In genomic region chr4:143120008-143120407, GRCm38 (mm10) we compare ENCODE assay signal across 12 mouse cellular contexts.
A peak's percentile ranks its signal among the peaks of the same experiment; 100 is the strongest.
DNase-seq lines count a peak whose midpoint lies in the region; ATAC-seq and TF ChIP-seq lines count a peak whose summit lies in the region.
"Had no signal": no experiment of that assay in that cellular context is flagged by ENCODE, and none has a peak within 500 bp of the region (broad histone marks: within the 10 kb centered on the region; RNA-seq: fewer than 3 reads in every experiment).

No protein-coding gene starts in this region.

- no peaks in the 10 kb centered on the region; the same call in 1 of the 2 replicates for H3K27me3 ChIP-seq in heart, embryonic 12.5 days (replicated peaks)
- H3K27me3 ChIP-seq in midbrain, embryonic 13.5 days: no peaks in the 10 kb centered on the region
- H3K27me3 ChIP-seq in midbrain, embryonic 14.5 days (ENCODE audit: control insufficient read depth, insufficient read depth, low read length): no peaks in the 10 kb centered on the region
- H3K27me3 ChIP-seq in cerebellum, adult 2 months (ENCODE audit: control insufficient read depth, insufficient read depth, low read length): no peaks in the 10 kb centered on the region
- H3K27me3 ChIP-seq in intestine, embryonic 15.5 days (replicated peaks): no peaks in the 10 kb centered on the region
- H3K27me3 ChIP-seq: neural tube, embryonic 13.5 days; stomach, embryonic 15.5 days had no signal

- H3K9ac ChIP-seq in heart, embryonic 12.5 days: no peak overlapping the region
- H3K9ac ChIP-seq in midbrain, embryonic 13.5 days (replicated peaks): no peak overlapping the region
- no peak overlapping the region for H3K9ac ChIP-seq in midbrain, embryonic 14.5 days (replicated peaks; ENCODE audit: low read length)
- no peak overlapping the region for H3K9ac ChIP-seq in intestine, embryonic 15.5 days
- H3K9ac ChIP-seq: neural tube, embryonic 13.5 days; stomach, embryonic 15.5 days had no signal

- no peak overlapping the region for H3K4me3 ChIP-seq in heart, embryonic 12.5 days
- H3K4me3 ChIP-seq in midbrain, embryonic 13.5 days (replicated peaks): no peak overlapping the region
- H3K4me3 ChIP-seq in midbrain, embryonic 14.5 days (replicated peaks; ENCODE audit: low read depth, low read length): no peak overlapping the region
- H3K4me3 ChIP-seq in cerebellum, adult 2 months (replicated peaks; ENCODE audit: insufficient read depth, low read depth, low read length): no peak overlapping the region
- H3K4me3 ChIP-seq in intestine, embryonic 15.5 days (replicated peaks): no peak overlapping the region
- H3K4me3 ChIP-seq: neural tube, embryonic 13.5 days; stomach, embryonic 15.5 days had no signal

- no peak overlapping the region for H3K27ac ChIP-seq in heart, embryonic 12.5 days (ENCODE audit: poor library complexity, severe bottlenecking)
- no peak overlapping the region for H3K27ac ChIP-seq in midbrain, embryonic 13.5 days
- H3K27ac ChIP-seq in midbrain, embryonic 14.5 days (replicated peaks; ENCODE audit: low read depth, low read length): no peak overlapping the region
- H3K27ac ChIP-seq in cerebellum, adult 2 months (ENCODE audit: insufficient read depth, low read length): no peak overlapping the region
- H3K27ac ChIP-seq in intestine, embryonic 15.5 days: no peak overlapping the region
- H3K27ac ChIP-seq: neural tube, embryonic 13.5 days; stomach, embryonic 15.5 days had no signal

- DNase-seq in heart, adult 18-20 months: peak; percentile 66 to 69
- no peak for DNase-seq in midbrain, embryonic 14.5 days
- DNase-seq in cerebellum, adult 2 months: peak; percentile 58 to 65
- peak; percentile 31 to 43 for DNase-seq in heart, postnatal 36 days
- no peak for DNase-seq in thymus, postnatal 25 days
- DNase-seq: right cerebral cortex, postnatal 25 days had no signal

- TF ChIP-seq POLR2A in cerebellum, adult 2 months (IDR thresholded peaks at IDR 0.05; ENCODE audit: borderline replicate concordance, insufficient read depth, low read length): no peak

- H3K36me3 ChIP-seq in heart, embryonic 12.5 days: peaks cover 3% of the 10 kb centered on the region; the same call in 1 of the 2 replicates
- H3K36me3 ChIP-seq in midbrain, embryonic 13.5 days: no peaks in the 10 kb centered on the region
- 0 out of 2 replicates have a peak, but pooled peaks cover 8% of the 10 kb centered on the region for H3K36me3 ChIP-seq in midbrain, embryonic 14.5 days (ENCODE audit: control insufficient read depth, insufficient read depth, low read length)
- H3K36me3 ChIP-seq in intestine, embryonic 15.5 days: no peaks in the 10 kb centered on the region

- intact Hi-C loops in heart, postnatal 36 days (cut with DNase I): no loop called here

- peaks cover 30% of the 10 kb centered on the region for H3K4me1 ChIP-seq in heart, embryonic 12.5 days (replicated peaks)
- peaks cover 45% of the 10 kb centered on the region for H3K4me1 ChIP-seq in midbrain, embryonic 13.5 days (replicated peaks)
- peaks cover 13% of the 10 kb centered on the region; the same call in 1 of the 2 replicates for H3K4me1 ChIP-seq in midbrain, embryonic 14.5 days (ENCODE audit: control insufficient read depth, insufficient read depth, low read length)
- H3K4me1 ChIP-seq in cerebellum, adult 2 months (ENCODE audit: control insufficient read depth, insufficient read depth, low read length): peaks cover 28% of the 10 kb centered on the region
- 0 out of 2 replicates have a peak, but pooled peaks cover 3% of the 10 kb centered on the region for H3K4me1 ChIP-seq in intestine, embryonic 15.5 days (replicated peaks)
- H3K4me1 ChIP-seq: stomach, embryonic 15.5 days had no signal

- H3K4me2 ChIP-seq in heart, embryonic 12.5 days: no peak overlapping the region
- H3K4me2 ChIP-seq in midbrain, embryonic 13.5 days (replicated peaks): no peak overlapping the region
- H3K4me2 ChIP-seq in midbrain, embryonic 14.5 days (ENCODE audit: low read length): no peak overlapping the region
- H3K4me2 ChIP-seq in intestine, embryonic 15.5 days (replicated peaks): no peak overlapping the region
- H3K4me2 ChIP-seq: liver, embryonic 11.5 days; neural tube, embryonic 13.5 days; stomach, embryonic 15.5 days had no signal

- H3K9me3 ChIP-seq in heart, embryonic 12.5 days (replicated peaks): no peaks in the 10 kb centered on the region
- H3K9me3 ChIP-seq in midbrain, embryonic 13.5 days: no peaks in the 10 kb centered on the region
- H3K9me3 ChIP-seq in midbrain, embryonic 14.5 days (ENCODE audit: control insufficient read depth, low read length): no peaks in the 10 kb centered on the region
- no peaks in the 10 kb centered on the region for H3K9me3 ChIP-seq in intestine, embryonic 15.5 days
- H3K9me3 ChIP-seq: neural tube, embryonic 13.5 days; stomach, embryonic 15.5 days had no signal

- no peak for ATAC-seq in heart, embryonic 12.5 days (ENCODE audit: insufficient number of reproducible peaks, low FRiP score)
- 0 out of 2 replicates have a peak, but pooled peaks have one; percentile 35 for ATAC-seq in midbrain, embryonic 13.5 days
- no peak for ATAC-seq in midbrain, embryonic 14.5 days (ENCODE audit: low FRiP score, low TSS enrichment)
- no peak for ATAC-seq in intestine, embryonic 15.5 days

- WGBS in heart, embryonic 12.5 days: 90% methylated on average over 8 of the region's 8 CpGs
- 92% methylated on average over 8 of the region's 8 CpGs for WGBS in midbrain, embryonic 13.5 days
- WGBS in midbrain, embryonic 14.5 days: 92% methylated on average over 8 of the region's 8 CpGs
- WGBS in cerebellum, adult 2 months: 10% methylated on average over 8 of the region's 8 CpGs
- WGBS in intestine, embryonic 15.5 days: 87% methylated on average over 8 of the region's 8 CpGs

- no peak for TF ChIP-seq CTCF in cerebellum, adult 2 months (IDR thresholded peaks at IDR 0.05; ENCODE audit: borderline replicate concordance, insufficient read depth, low read depth, low read length)

Comparison
In these comparisons a context has a peak if more than half of its experiments do, and no peak if none do; other contexts are left out.
1. DNase-seq: peak in heart, adult 18-20 months (2 of 2), cerebellum, adult 2 months (2 of 2) and heart, postnatal 36 days (2 of 2); none in midbrain, embryonic 14.5 days (single experiment) and thymus, postnatal 25 days (single experiment).